ENCODE assay signal across 10 mouse cellular contexts in genomic region chr7:28358431-28358830, GRCm38 (mm10). TPM values are rescaled to one million over a fixed set of nuclear protein-coding genes. Genes with fewer than 3 reads are reported as not detected.
DNase-seq lines count a peak whose midpoint lies in the region; ATAC-seq lines count a peak whose summit lies in the region.
"Had no signal": no experiment of that assay in that cellular context is flagged by ENCODE, and none has a peak within 500 bp of the region (broad histone marks: within the 10 kb centered on the region; RNA-seq: fewer than 3 reads in every experiment).

No protein-coding gene starts in this region.

- peak; percentile 6; the same call in 1 of the 2 replicates for ATAC-seq in forebrain, embryonic 11.5 days (replicated peaks; ENCODE audit: low FRiP score)
- ATAC-seq in forebrain, embryonic 16.5 days = no peak
- no peak for ATAC-seq in kidney, embryonic 15.5 days (replicated peaks; ENCODE audit: low FRiP score)
- ATAC-seq in limb, embryonic 12.5 days (ENCODE audit: insufficient number of reproducible peaks, insufficient read depth, low FRiP score, low TSS enrichment, low read depth) = no peak
- no peak for ATAC-seq in neural tube, embryonic 14.5 days (ENCODE audit: low read depth)
- ATAC-seq: inflammation-experienced regulatory T-cells, adult 6 months had no signal

- WGBS in forebrain, embryonic 11.5 days = 51% methylated on average over 7 of the region's 7 CpGs
- whole genome bisulfite sequencing in forebrain, embryonic 16.5 days = 47% methylated on average over 7 of the region's 7 CpGs
- WGBS in kidney, embryonic 15.5 days = 67% methylated on average over 7 of the region's 7 CpGs
- 63% methylated on average over 7 of the region's 7 CpGs for WGBS in limb, embryonic 12.5 days
- 76% methylated on average over 7 of the region's 7 CpGs for WGBS in neural tube, embryonic 14.5 days

- H3K4me2 ChIP-seq in forebrain, embryonic 11.5 days (ENCODE audit: low read depth, low read length, severe bottlenecking) = no peak overlapping the region
- no peak overlapping the region for H3K4me2 ChIP-seq in forebrain, embryonic 16.5 days (ENCODE audit: low read length)
- H3K4me2 ChIP-seq in kidney, embryonic 15.5 days = no peak overlapping the region
- no peak overlapping the region for H3K4me2 ChIP-seq in limb, embryonic 12.5 days
- no peak overlapping the region for H3K4me2 ChIP-seq in neural tube, embryonic 14.5 days (ENCODE audit: low read depth, low read length)

- H3K4me3 ChIP-seq in forebrain, embryonic 11.5 days (ENCODE audit: low read depth, low read length) = no peak overlapping the region
- no peak overlapping the region for H3K4me3 ChIP-seq in forebrain, embryonic 16.5 days (replicated peaks; ENCODE audit: low read length)
- no peak overlapping the region for H3K4me3 ChIP-seq in kidney, embryonic 15.5 days (replicated peaks)
- no peak overlapping the region for H3K4me3 ChIP-seq in limb, embryonic 12.5 days (replicated peaks)
- H3K4me3 ChIP-seq in neural tube, embryonic 14.5 days (ENCODE audit: low read depth, low read length) = no peak overlapping the region

- H3K36me3 ChIP-seq in forebrain, embryonic 11.5 days (ENCODE audit: control insufficient read depth, insufficient read depth, low read length) = peaks cover 17% of the 10 kb centered on the region; the same call in 1 of the 2 replicates
- peaks cover 20% of the 10 kb centered on the region for H3K36me3 ChIP-seq in forebrain, embryonic 16.5 days (ENCODE audit: control insufficient read depth, insufficient read depth)
- H3K36me3 ChIP-seq in kidney, embryonic 15.5 days = peaks cover 69% of the 10 kb centered on the region
- peaks cover 68% of the 10 kb centered on the region for H3K36me3 ChIP-seq in limb, embryonic 12.5 days
- peaks cover 25% of the 10 kb centered on the region for H3K36me3 ChIP-seq in neural tube, embryonic 14.5 days (ENCODE audit: control insufficient read depth, insufficient read depth, low read length)

- H3K9ac ChIP-seq in forebrain, embryonic 11.5 days (ENCODE audit: low read length) = no peak overlapping the region
- H3K9ac ChIP-seq in forebrain, embryonic 16.5 days (replicated peaks; ENCODE audit: low read depth, low read length) = no peak overlapping the region
- 0 out of 2 replicates have a peak overlapping the region, but pooled peaks have one; percentile 14 for H3K9ac ChIP-seq in kidney, embryonic 15.5 days
- no peak overlapping the region for H3K9ac ChIP-seq in limb, embryonic 12.5 days (replicated peaks)
- 0 out of 2 replicates have a peak overlapping the region, but pooled peaks have one; percentile 0 for H3K9ac ChIP-seq in neural tube, embryonic 14.5 days (replicated peaks; ENCODE audit: low read depth, low read length)

- no peak overlapping the region for H3K27ac ChIP-seq in forebrain, embryonic 11.5 days (ENCODE audit: low read depth, low read length)
- H3K27ac ChIP-seq in forebrain, embryonic 16.5 days (ENCODE audit: low read length) = no peak overlapping the region
- peak overlapping the region; percentile 87 for H3K27ac ChIP-seq in kidney, embryonic 15.5 days
- peak overlapping the region; percentile 81; the same call in 1 of the 2 replicates for H3K27ac ChIP-seq in limb, embryonic 12.5 days
- no peak overlapping the region for H3K27ac ChIP-seq in neural tube, embryonic 14.5 days (ENCODE audit: low read depth, low read length)

- no peaks in the 10 kb centered on the region for H3K9me3 ChIP-seq in forebrain, embryonic 11.5 days (ENCODE audit: control insufficient read depth, low read length)
- H3K9me3 ChIP-seq in forebrain, embryonic 16.5 days (ENCODE audit: control insufficient read depth, low read length) = no peaks in the 10 kb centered on the region
- H3K9me3 ChIP-seq in kidney, embryonic 15.5 days (replicated peaks) = no peaks in the 10 kb centered on the region
- no peaks in the 10 kb centered on the region; the same call in none of the 2 replicates for H3K9me3 ChIP-seq in limb, embryonic 12.5 days
- no peaks in the 10 kb centered on the region for H3K9me3 ChIP-seq in neural tube, embryonic 14.5 days (ENCODE audit: control insufficient read depth, low read length)

- peaks cover 7% of the 10 kb centered on the region for H3K4me1 ChIP-seq in forebrain, embryonic 11.5 days (replicated peaks; ENCODE audit: control insufficient read depth, insufficient read depth, low read length)
- H3K4me1 ChIP-seq in forebrain, embryonic 16.5 days (replicated peaks; ENCODE audit: control insufficient read depth, insufficient read depth, low read length) = peaks cover 3% of the 10 kb centered on the region
- H3K4me1 ChIP-seq in kidney, embryonic 15.5 days = peaks cover 28% of the 10 kb centered on the region
- H3K4me1 ChIP-seq in limb, embryonic 12.5 days (replicated peaks) = peaks cover 26% of the 10 kb centered on the region
- H3K4me1 ChIP-seq in neural tube, embryonic 14.5 days (ENCODE audit: control insufficient read depth, insufficient read depth, low read length) = no peaks in the 10 kb centered on the region

- DNase-seq in forebrain, embryonic 11.5 days (ENCODE audit: low spot score) = no peak
- no peak for DNase-seq in kidney, adult 18-20 months
- DNase-seq in cerebellum, adult 18-20 months = no peak
- DNase-seq in left cerebral cortex, adult 8-10 months (ENCODE audit: low spot score in 2 of 2) = no peak

- no peaks in the 10 kb centered on the region for H3K27me3 ChIP-seq in forebrain, embryonic 11.5 days (ENCODE audit: control insufficient read depth, insufficient read depth, low read length)
- no peaks in the 10 kb centered on the region for H3K27me3 ChIP-seq in forebrain, embryonic 16.5 days (replicated peaks; ENCODE audit: control insufficient read depth, insufficient read depth, low read length)
- H3K27me3 ChIP-seq in kidney, embryonic 15.5 days = no peaks in the 10 kb centered on the region
- H3K27me3 ChIP-seq in limb, embryonic 12.5 days = no peaks in the 10 kb centered on the region
- no peaks in the 10 kb centered on the region for H3K27me3 ChIP-seq in neural tube, embryonic 14.5 days (ENCODE audit: control insufficient read depth, insufficient read depth, low read length)
- H3K27me3 ChIP-seq: Patski had no signal

RNA-seq across cellular contexts. Expression of gene Rps16, which starts 8.0 kb away (rescaled TPM):
- polyA plus RNA-seq in forebrain, embryonic 11.5 days (2014; fragmentation: Nextera tagmentation; extraction: Ambion mirVana) = 727 and 782 TPM in 2 replicates
- 464 and 494 TPM in 2 replicates for polyA plus RNA-seq in forebrain, embryonic 16.5 days (2015; fragmentation: Nextera tagmentation; extraction: Ambion mirVana)
- polyA plus RNA-seq in kidney, embryonic 15.5 days (2015; fragmentation: Nextera tagmentation; extraction: Ambion mirVana) = 995 and 1,159 TPM in 2 replicates
- 915 and 927 TPM in 2 replicates for polyA plus RNA-seq in limb, embryonic 12.5 days (2016; fragmentation: Nextera tagmentation; extraction: Ambion mirVana)
- 498 and 551 TPM in 2 replicates for polyA plus RNA-seq in neural tube, embryonic 14.5 days (2014; fragmentation: Nextera tagmentation; extraction: Ambion mirVana)
- 100 to 1,000 TPM; 521 to 591 (median 572) TPM for total RNA-seq in left cerebral cortex, adult 8-10 months (2022)

RNA-seq across cellular contexts. Expression of gene Plekhg2, which starts 14.0 kb away (rescaled TPM):
- polyA plus RNA-seq in forebrain, embryonic 11.5 days (2014; fragmentation: Nextera tagmentation; extraction: Ambion mirVana) = 81.2 and 81.3 TPM in 2 replicates
- polyA plus RNA-seq in forebrain, embryonic 16.5 days (2015; fragmentation: Nextera tagmentation; extraction: Ambion mirVana) = 40.7 and 50.8 TPM in 2 replicates
- polyA plus RNA-seq in kidney, embryonic 15.5 days (2015; fragmentation: Nextera tagmentation; extraction: Ambion mirVana) = 69.9 and 84.6 TPM in 2 replicates
- 96.9 and 106 TPM in 2 replicates for polyA plus RNA-seq in limb, embryonic 12.5 days (2016; fragmentation: Nextera tagmentation; extraction: Ambion mirVana)
- 15.9 and 23.5 TPM in 2 replicates for polyA plus RNA-seq in neural tube, embryonic 14.5 days (2014; fragmentation: Nextera tagmentation; extraction: Ambion mirVana)
- 1 to 10 TPM; 6.2 to 8.4 (median 8.0) TPM for total RNA-seq in left cerebral cortex, adult 8-10 months (2022)

RNA-seq across cellular contexts. Expression of gene Supt5, which starts 19.9 kb away (rescaled TPM):
- polyA plus RNA-seq in forebrain, embryonic 11.5 days (2014; fragmentation: Nextera tagmentation; extraction: Ambion mirVana) = 97.2 and 104 TPM in 2 replicates
- 114 and 118 TPM in 2 replicates for polyA plus RNA-seq in forebrain, embryonic 16.5 days (2015; fragmentation: Nextera tagmentation; extraction: Ambion mirVana)
- polyA plus RNA-seq in kidney, embryonic 15.5 days (2015; fragmentation: Nextera tagmentation; extraction: Ambion mirVana) = 91.0 and 104 TPM in 2 replicates
- polyA plus RNA-seq in limb, embryonic 12.5 days (2016; fragmentation: Nextera tagmentation; extraction: Ambion mirVana) = 99.0 and 117 TPM in 2 replicates
- polyA plus RNA-seq in neural tube, embryonic 14.5 days (2014; fragmentation: Nextera tagmentation; extraction: Ambion mirVana) = 77.1 and 87.1 TPM in 2 replicates
- total RNA-seq in left cerebral cortex, adult 8-10 months (2022) = 100 to 1,000 TPM; 117 to 123 (median 121) TPM

RNA-seq across cellular contexts. Expression of gene Zfp36, which starts 21.6 kb away (rescaled TPM):
- polyA plus RNA-seq in forebrain, embryonic 11.5 days (2014; fragmentation: Nextera tagmentation; extraction: Ambion mirVana) = 4.5 and 5.2 TPM in 2 replicates
- 6.5 and 6.7 TPM in 2 replicates for polyA plus RNA-seq in forebrain, embryonic 16.5 days (2015; fragmentation: Nextera tagmentation; extraction: Ambion mirVana)
- 16.2 TPM in 2 replicates for polyA plus RNA-seq in kidney, embryonic 15.5 days (2015; fragmentation: Nextera tagmentation; extraction: Ambion mirVana)
- 7.1 and 7.7 TPM in 2 replicates for polyA plus RNA-seq in limb, embryonic 12.5 days (2016; fragmentation: Nextera tagmentation; extraction: Ambion mirVana)
- polyA plus RNA-seq in neural tube, embryonic 14.5 days (2014; fragmentation: Nextera tagmentation; extraction: Ambion mirVana) = 2.6 and 3.7 TPM in 2 replicates
- total RNA-seq in left cerebral cortex, adult 8-10 months (2022) = 1 to 10 TPM; 2.1 to 6.1 (median 3.6) TPM

RNA-seq across cellular contexts. Expression of gene Med29, which starts 34.1 kb away (rescaled TPM):
- polyA plus RNA-seq in forebrain, embryonic 11.5 days (2014; fragmentation: Nextera tagmentation; extraction: Ambion mirVana) = 40.1 and 46.1 TPM in 2 replicates
- polyA plus RNA-seq in forebrain, embryonic 16.5 days (2015; fragmentation: Nextera tagmentation; extraction: Ambion mirVana) = 39.9 and 40.2 TPM in 2 replicates
- 52.6 and 57.7 TPM in 2 replicates for polyA plus RNA-seq in kidney, embryonic 15.5 days (2015; fragmentation: Nextera tagmentation; extraction: Ambion mirVana)
- 45.4 and 51.6 TPM in 2 replicates for polyA plus RNA-seq in limb, embryonic 12.5 days (2016; fragmentation: Nextera tagmentation; extraction: Ambion mirVana)
- polyA plus RNA-seq in neural tube, embryonic 14.5 days (2014; fragmentation: Nextera tagmentation; extraction: Ambion mirVana) = 38.3 and 42.2 TPM in 2 replicates
- 10 to 100 TPM; 13.2 to 17.4 (median 16.3) TPM for total RNA-seq in left cerebral cortex, adult 8-10 months (2022)

Comparison
In these comparisons a context has a peak if more than half of its experiments do, and no peak if none do; other contexts are left out.
1. H3K27ac ChIP-seq: peak in kidney, embryonic 15.5 days (single experiment) and limb, embryonic 12.5 days (single experiment); none in forebrain, embryonic 11.5 days (single experiment), forebrain, embryonic 16.5 days (single experiment) and neural tube, embryonic 14.5 days (single experiment).
2. H3K9ac ChIP-seq: peak in kidney, embryonic 15.5 days (single experiment) and neural tube, embryonic 14.5 days (single experiment); none in forebrain, embryonic 11.5 days (single experiment), forebrain, embryonic 16.5 days (single experiment) and limb, embryonic 12.5 days (single experiment).